Mouse (Mus musculus) cerebellum, adult (tissue): ENCODE measurements around the gene Nt5c1a.
A peak's percentile ranks its signal among the peaks of the same experiment; 100 is the strongest.

Experiments
- ATAC-seq: cut with Nextera tagmentation; 2 replicates; pipeline ENCODE4 v1.9.2; 2017; ENCODE audit warnings: mild to moderate bottlenecking, moderate library complexity, mixed read lengths; ENCODE audit not compliant: insufficient number of reproducible peaks, low FRiP score, low TSS enrichment

The Nt5c1a gene

GRCm38 (mm10) chr4:123210996-123211395 is 9.7 kb downstream of the Nt5c1a start:
- ATAC-seq: no peak

DNA sequence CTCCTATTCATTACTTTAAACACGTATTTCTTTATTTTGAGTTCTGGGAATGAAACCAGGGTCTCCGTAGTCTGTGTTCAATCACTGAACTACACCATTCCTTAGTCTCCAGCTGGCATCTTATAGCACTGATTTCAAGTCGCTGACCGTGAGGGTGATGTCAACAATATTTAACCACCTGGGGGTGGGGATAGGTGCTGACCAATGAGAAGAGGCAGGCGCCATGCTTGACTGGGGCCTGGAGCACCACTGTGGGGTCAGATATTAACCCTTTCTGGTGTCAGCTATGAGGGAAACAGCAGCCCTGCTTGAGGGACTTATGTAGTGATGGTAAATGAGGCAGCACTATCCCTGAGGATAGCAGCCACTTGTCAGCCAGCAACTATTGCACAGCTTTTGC is 10.1 kb downstream of the Nt5c1a start:
- no peak for ATAC-seq

- no peak for ATAC-seq
These were observed 11.0 kb downstream of the Nt5c1a start for GRCm38 (mm10) chr4:123212330-123212729.

- ATAC-seq: no peak
These were observed 12.7 kb downstream of the Nt5c1a start for GRCm38 (mm10) chr4:123213975-123214374.

- no peak for ATAC-seq
These were observed 14.1 kb downstream of the Nt5c1a start for GRCm38 (mm10) chr4:123215367-123215766.

DNA sequence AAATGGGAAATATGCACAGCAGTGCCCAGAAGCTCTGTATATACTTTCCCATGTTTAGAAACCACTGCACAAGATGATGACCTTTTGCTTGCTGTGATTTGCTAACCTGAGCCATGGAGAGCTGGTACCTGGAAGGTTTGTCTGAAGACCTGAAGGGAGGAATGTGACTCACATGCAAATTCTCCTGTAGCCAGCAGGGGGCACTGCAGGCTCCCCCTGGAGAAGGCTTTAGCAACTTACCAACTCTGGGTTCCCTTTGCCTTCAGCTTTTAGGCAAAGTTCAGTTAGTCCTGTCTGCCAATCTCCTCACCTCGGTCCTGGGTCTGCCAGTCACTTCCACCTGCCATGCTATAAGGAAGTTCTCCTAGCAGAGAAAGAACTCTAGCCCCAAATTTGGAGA is 15.5 kb downstream of the Nt5c1a start:
- ATAC-seq: no peak

DNA sequence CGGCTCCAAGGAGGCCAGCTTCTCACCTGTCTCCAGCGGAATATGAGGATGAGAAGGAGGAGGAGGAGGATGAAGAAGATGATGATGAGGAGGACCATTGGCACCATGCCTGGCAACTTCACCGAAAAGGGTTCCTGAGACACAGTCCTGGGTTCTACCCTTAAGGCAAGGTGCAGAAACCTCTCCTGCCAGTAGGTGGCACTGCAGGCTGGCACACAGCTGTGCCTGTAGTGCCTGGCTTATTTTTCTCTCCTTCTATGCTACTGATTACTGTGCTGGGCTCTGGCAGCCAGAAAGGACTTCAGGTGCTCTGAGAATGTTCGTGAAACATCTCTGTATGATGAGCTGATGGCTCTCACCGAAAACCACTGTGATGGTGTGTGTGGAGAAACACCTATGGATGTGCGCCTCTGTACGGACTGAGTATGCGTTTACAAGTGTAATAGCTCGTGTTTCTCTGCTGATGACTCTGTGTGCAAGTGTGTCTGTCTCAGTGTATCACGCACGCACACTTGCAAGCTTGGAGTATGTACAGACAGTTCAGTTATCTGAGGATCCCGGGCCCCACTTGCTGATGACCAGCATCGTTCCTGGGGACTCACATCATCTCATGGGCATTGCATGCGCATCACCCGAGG is 18.5 kb downstream of the Nt5c1a start:
- peak; percentile 72; the same call in 1 of the 2 replicates for ATAC-seq

GRCm38 (mm10) chr4:123220637-123221036 is 19.3 kb downstream of the Nt5c1a start:
- no peak for ATAC-seq

GRCm38 (mm10) chr4:123223309-123223708 is 22.0 kb downstream of the Nt5c1a start:
- ATAC-seq: no peak

DNA sequence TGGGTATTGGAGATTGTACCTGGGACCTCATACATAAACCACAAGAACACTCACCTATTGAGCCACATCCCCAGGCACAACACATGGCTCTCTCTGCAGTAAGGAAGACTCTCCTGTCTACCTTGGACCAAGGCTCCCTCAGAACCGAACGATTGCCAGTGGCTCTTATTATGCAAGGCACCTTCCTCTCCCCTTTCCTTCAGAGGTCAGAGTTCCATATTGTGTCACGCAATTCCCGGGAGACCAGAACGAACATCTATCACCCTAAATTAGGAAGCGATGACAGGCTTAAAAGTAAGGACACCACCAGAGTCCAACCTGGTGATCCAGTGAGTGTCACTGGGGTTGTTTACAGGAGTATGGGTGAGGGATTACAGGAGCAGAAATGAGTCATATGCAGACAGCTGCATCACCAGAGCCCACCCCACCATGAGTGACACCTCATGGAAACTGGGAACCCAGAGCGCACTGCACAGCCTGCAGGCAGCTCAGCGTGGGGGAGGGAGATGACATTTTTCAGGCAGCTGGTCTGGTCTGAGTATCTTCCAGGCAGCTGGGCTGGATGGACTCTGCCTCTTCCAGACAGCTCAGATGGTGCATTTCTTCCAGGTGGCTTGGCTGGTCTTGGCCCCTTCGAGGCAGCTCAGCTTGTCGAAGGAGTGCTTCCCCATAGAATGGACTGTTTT is 24.6 kb downstream of the Nt5c1a start:
- ATAC-seq: no peak

DNA sequence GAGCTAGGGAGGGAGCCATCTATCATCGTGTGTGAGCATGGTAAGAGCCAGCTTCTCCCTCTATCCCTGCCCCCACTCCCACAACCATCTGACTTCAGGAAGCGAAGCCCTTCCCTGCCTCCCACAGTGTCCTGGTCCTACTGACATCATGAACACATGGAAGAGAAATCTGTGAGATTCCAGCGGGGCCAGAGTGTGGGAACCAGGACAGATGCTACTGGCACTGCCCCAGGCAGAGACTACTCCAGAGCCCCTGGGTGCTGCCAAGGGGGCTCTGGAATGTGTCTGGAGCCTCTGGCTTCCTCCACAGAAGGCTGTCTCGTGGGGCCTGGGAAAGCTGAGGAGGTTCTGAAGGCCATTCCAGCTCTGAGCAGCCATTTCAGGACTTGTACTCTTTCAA is 26.4 kb downstream of the Nt5c1a start:
- ATAC-seq: no peak

DNA sequence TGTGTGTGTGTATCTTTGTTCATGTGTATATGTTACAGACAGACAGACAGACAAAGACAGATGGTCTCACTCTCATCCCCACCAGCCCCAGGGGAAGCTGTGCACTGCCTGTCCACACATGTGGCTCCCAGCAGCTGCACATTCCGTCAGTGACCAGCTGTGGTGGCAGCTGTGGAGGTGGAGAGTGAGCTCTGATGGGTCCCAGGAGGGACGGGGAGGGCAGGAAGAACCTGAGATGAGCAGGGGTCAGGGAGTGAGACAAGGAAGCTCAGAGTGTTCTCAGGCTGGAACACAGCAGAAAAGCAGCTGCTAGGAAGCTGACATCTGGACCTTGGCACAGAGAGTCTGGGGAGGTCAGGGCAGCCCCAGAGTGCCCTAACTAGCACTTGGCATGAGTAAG is 27.0 kb downstream of the Nt5c1a start:
- ATAC-seq: no peak

GRCm38 (mm10) chr4:123229166-123229565 is 27.9 kb downstream of the Nt5c1a start:
- no peak for ATAC-seq

- no peak for ATAC-seq
These were observed 31.5 kb downstream of the Nt5c1a start for GRCm38 (mm10) chr4:123232841-123233240.

DNA sequence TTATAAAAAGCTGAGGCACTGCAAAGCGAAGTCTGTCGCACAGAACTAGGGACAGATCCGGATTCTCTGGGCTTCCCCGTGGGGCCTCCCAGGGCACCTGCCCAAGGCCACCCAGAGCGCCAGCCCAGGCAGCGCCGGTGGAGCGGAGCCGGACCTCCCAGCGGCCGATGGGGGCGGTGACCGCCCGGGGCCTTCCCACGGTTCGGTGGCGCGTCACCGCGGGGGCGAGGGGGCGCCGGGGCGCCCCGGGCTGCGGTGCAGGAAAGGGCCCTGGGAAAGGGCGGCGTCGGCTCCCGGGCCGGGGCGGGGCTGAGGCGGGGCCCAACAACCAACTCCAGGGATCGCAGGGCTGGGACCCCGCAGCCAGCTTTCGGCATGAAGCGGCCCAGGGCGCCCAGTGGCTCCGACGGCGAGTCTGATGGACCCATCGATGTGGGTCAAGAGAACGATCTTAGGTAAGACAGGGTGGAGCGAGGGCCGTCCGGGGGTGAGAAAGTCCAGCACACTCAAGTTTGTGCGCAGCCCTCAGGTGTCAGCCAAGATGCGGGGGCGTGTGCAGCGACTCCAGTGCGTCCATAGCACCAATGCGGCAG is 32.3 kb downstream of the Nt5c1a start, which contains the start of gene Heyl:
Heyl (plus strand) TSS at position 65 of the 593 bp plus-strand sequence.
- ATAC-seq: no peak

DNA sequence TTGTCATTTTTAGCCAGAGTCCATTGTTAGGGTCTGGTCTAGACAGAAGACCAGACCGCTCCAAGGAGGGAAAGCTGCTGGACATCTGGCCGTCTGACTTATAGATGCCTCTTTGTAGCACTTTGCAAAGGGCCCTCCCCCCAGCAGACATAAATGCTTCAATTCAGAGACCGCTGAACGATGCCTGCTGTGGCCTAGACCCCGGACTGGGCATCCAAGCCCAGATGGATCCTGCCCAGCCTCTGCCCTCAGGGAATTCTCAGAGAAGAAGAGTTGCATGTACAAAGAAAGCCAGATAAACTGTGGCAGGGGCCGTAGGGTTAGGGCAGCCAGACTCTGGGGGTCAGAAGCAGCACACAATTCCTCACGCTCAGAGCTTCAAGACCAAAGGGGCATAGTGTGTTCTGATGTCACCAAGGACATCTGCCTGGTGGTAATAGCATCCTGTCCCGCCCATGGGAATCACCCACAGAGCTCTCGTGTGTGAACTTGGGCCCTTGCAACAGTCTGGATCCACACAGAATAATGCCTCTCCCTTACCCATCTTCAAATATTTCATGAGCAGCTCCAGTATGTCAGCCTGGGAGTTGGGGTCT is 34.6 kb downstream of the Nt5c1a start:
- ATAC-seq: no peak

DNA sequence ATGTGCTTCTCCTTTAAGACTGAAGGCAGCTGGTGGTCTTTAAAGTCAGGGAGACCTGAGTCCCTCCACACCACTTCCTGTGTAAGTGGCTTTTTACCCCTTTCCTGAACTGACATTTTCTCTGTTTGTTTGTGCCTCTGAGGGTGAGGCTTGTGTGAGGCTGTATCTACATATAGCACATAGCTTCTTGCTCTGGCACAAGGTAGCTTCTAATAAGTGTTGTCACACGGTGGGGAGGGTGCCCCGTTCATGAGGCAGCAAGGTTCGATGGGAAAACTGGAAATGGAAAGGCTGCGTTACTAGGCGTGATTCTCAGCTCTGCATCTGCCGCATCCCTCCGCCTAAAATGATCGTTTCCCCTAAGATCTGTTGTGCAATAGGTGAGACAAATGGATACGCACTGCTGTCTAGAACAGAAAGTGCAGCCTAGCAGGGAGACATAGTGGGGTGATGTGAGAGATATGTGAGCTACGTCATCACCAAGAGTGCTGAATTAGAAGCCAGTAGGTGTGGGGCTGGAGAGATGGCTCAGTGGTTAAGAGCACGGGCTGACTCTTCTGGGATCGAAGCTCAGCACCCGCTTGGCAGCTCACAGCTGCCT is 35.2 kb downstream of the Nt5c1a start:
- no peak for ATAC-seq

DNA sequence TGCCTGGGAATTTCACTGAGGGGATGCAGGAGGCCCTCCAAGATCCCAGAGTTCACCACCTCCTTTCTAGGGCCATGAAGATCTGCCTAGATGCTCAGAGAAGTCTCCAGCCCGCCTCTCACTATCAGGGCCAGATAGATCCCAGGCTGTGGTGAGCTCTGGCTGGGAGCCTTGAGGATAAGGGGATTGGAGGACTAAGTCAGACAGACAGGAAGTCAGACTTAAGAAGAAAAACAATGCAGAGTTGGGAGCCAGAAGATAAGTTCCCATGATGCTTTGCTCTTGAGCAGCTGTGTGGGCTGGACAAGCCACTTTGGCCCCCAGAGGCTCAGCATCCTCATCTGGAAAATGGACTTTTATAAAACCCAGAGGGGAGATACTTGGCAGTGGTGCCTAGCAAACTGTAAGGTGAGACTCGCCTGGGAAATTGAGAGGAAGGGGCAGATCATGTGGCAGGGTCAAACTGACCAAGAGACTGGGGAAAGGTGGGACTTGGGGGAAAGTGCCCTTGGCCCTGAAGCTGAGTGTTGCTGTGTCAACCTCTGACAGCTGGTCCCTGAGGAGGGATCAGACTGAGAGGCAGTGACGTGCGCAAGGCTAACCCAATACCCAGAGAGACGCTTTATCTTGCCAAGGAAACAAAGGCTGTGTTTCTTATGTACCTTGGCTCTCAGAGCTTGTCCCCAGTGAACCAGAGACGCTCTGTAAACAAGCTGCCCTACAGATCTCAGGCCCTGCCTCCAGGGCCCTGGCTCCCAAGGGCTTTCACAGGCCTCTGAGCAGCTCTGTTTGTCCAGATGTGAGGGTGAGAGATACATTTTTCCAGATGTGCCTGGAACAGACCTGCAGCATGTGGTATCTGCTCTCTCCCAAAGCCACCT is 36.3 kb downstream of the Nt5c1a start:
- no peak for ATAC-seq

DNA sequence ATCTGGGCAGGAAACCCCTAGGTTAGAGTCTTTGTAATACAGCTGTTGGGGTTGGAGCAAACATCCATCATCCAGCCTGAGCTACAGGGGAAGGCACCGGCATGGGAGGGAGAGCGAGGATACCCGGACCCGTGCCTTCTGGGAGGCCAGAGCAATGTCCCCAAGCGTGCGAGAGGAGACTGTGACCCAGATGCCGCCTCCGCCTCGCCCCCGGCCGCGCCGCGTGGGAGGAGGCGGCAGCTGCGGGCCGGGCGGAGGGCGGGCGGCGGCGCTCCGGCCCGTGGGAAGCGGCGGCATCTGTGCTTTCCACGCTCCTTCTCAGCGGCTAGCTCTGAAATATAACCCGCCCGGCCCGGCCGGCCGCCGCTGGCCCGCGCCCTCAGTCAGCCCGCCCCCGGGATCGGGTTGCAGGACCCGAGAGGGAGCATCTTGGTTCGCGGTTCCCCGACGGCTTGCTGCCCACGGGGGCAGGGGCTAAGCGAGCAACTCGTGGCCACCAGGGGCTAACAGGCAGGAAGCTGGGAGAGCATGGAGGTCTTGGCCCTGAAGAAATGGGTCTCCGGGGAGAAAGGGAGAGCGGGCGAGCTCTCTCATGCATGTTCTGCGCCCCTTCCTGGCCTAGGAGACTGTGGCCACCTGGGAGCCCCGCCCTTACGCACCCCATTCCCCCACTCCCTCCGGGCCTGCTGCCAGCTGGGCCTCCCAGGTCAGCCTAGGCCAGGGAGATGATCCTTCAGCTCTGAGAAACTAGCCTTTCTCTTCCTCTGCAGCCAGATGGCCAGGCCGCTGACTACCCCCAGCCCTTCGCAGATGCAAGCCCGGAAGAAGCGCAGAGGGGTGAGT is 38.3 kb downstream of the Nt5c1a start:
- ATAC-seq: no peak
